Mouse (Mus musculus): Measurements from ENCODE around the gene Clic1. TPM values are rescaled to one million over a fixed set of nuclear protein-coding genes. Genes with fewer than 3 reads are reported as not detected.
A peak's percentile ranks its signal among the peaks of the same experiment; 100 is the strongest.

Clic1 gene
- polyA plus RNA-seq, 1 experiment from 2014 or later = 83.9 TPM

DNA sequence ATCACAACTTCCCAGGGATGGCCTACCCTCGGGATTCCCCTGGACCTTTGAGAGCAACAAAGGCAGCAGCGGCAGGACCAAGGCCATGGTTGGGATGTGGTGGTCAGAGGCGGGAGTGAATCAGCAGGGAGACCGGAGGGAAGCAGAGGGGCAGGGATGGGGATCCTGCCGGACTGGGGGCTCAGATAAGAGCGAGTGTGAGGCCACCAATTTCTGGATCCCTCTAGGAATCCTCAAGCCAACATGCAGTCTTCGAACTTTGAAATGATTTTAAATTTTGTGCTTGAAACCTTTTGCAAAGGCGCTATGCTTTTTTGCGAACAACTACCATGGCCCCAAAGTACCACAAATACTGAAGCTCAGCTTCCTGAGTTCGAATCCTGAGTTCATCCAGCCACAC is 16.3 kb downstream of the Clic1 start, which contains the start of gene Mpig6b:
Gene Mpig6b, minus strand, starts transcription at position 101 of the 400 bp plus-strand sequence.
- peaks cover 7% of the 10 kb centered on the region; the same call in 1 of the 2 replicates for H3K36me3 ChIP-seq (ENCODE audit: control insufficient read depth, insufficient read depth, low read length)
- no peak within 1 kb of the TSS for H3K27ac ChIP-seq (ENCODE audit: low read depth, low read length)
- no peak for ATAC-seq (ENCODE audit: low FRiP score)
- peak within 1 kb of the TSS; percentile 7 for H3K4me3 ChIP-seq (ENCODE audit: low read depth, low read length)
- peak within 1 kb of the TSS; percentile 56 for H3K9ac ChIP-seq (ENCODE audit: low read length)
- 41% methylated on average over 10 of the region's 10 CpGs for WGBS
- H3K4me1 ChIP-seq (ENCODE audit: control insufficient read depth, insufficient read depth, low read length) = peaks cover 15% of the 10 kb centered on the region
- peaks cover 11% of the 10 kb centered on the region for H3K27me3 ChIP-seq (ENCODE audit: control insufficient read depth, insufficient read depth, low read length)
- no peaks in the 10 kb centered on the region for H3K9me3 ChIP-seq (ENCODE audit: control insufficient read depth, low read length)
- H3K4me2 ChIP-seq = peak within 1 kb of the TSS; percentile 40
- DNase-seq (ENCODE audit: low spot score, missing footprints) = no peak

DNA sequence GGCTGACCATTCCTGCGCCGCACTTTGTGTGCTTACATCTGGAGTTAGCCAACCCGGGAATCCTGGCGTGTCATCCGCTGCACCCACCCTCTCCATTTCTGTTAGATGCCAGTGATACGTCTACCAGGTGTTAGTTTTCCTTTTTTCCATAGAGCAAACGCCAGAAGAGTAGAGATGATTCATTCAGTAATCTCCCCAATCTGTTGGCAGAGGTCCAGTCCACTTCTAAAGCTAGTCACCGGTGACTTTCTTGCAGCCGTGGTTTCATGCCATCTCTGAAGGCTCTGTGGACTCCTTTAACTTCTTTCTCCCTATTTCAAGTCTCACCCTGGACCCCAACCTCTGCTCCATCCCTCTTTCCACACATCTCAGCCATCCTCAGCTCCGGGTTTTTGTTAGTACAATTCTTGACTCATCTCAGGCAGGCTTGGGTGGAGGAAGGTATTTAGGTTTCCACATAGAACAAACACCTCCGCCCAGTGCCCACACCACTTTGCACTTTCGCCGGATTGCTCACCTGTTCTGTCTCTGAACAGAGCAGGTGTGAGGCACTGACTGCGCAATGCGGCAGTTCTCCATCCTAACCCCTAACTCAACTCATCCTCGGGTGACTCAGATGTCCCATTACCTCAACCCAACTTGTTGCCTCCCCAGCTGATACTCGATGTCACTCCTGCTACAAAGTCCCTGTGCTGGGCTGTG is 18.6 kb downstream of the Clic1 start:
- Histone ChIP-seq H3K27me3 (ENCODE audit: control insufficient read depth, insufficient read depth, low read length) (peaks cover 11% of the 10 kb centered on the region), H3K27ac (ENCODE audit: low read depth, low read length) (no peak overlapping the region)

DNA sequence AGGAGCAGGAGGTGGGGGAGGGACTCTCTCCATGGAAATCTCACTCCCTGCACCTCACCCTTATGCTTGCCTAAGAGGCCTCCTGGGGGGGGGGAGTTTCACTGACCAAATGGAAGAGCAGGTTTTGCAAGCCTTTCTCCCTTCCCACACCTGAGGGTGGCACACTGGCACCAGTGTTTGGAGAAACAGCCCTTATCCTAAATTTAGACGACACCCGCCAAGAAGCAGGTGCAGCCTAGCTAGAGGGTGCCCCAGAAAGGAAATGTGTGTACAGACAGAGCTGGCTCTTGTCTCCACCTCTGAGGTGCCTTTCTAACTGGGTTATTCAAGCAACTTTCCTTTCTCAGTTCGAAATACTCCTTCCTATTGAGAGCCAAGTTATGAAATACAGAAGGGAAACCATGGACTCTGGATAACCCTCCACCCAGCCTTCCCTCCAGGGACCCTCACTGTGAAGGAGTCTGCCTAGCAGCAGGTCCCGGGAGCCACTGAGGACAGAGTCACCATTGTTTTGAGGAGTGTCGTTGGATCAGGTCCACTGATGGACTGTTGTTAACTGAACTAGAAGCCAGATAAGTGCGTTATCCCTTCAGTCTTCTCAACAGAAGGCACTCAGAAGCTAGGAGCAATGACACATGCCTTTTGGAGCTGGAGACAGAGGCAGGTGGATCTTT is 20.9 kb downstream of the Clic1 start:
- H3K4me2 ChIP-seq = no peak overlapping the region
- H3K9ac ChIP-seq (ENCODE audit: low read length) = no peak overlapping the region
- no peaks in the 10 kb centered on the region; the same call in 1 of the 2 replicates for H3K9me3 ChIP-seq (ENCODE audit: control insufficient read depth, low read length)
- ATAC-seq (ENCODE audit: low FRiP score) (no peak), DNase-seq (ENCODE audit: low spot score, missing footprints) (no peak)
- no peak overlapping the region for H3K4me3 ChIP-seq (ENCODE audit: low read depth, low read length)
- peaks cover 3% of the 10 kb centered on the region for H3K4me1 ChIP-seq (ENCODE audit: control insufficient read depth, insufficient read depth, low read length)
- no peaks in the 10 kb centered on the region for H3K36me3 ChIP-seq (ENCODE audit: control insufficient read depth, insufficient read depth, low read length)
- peaks cover 8% of the 10 kb centered on the region for H3K27me3 ChIP-seq (ENCODE audit: control insufficient read depth, insufficient read depth, low read length)
- WGBS = 66% methylated on average over 6 of the region's 6 CpGs
- H3K27ac ChIP-seq (ENCODE audit: low read depth, low read length) = no peak overlapping the region

More for the DNA sequence above, 18.6 kb downstream of the Clic1 start:
- H3K4me1 ChIP-seq (ENCODE audit: control insufficient read depth, insufficient read depth, low read length) = peaks cover 15% of the 10 kb centered on the region
- no peak overlapping the region for H3K4me3 ChIP-seq (ENCODE audit: low read depth, low read length)
- WGBS = 83% methylated on average over 17 of the region's 17 CpGs
- no peaks in the 10 kb centered on the region for H3K36me3 ChIP-seq (ENCODE audit: control insufficient read depth, insufficient read depth, low read length)
- ATAC-seq (ENCODE audit: low FRiP score) = no peak
- no peak for DNase-seq (ENCODE audit: low spot score, missing footprints)
- no peak overlapping the region for H3K4me2 ChIP-seq
- H3K9ac ChIP-seq (ENCODE audit: low read length) = no peak overlapping the region
- no peaks in the 10 kb centered on the region for H3K9me3 ChIP-seq (ENCODE audit: control insufficient read depth, low read length)

DNA sequence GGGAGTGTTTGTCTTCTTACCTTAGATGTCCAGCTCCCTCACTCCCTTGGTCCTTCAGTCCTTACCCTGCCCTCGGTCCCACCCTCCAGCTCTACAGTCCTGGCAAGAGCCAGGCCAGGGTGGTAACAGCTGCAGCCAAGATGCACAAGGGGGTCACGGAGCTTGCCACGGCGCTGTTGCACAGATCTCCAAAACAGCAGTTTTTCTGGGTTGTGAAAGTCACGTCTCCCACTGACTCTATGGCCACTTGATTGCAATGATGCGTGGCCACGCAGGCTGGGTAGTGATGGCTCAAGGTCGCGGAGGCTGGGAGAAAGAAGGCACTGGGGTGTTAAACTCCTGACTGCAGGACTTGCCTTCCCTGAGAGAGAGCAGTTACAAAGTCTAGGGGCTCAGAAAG is 21.7 kb downstream of the Clic1 start:
- WGBS = 88% methylated on average over 9 of the region's 9 CpGs
- Histone ChIP-seq H3K9me3 (ENCODE audit: control insufficient read depth, low read length) (no peaks in the 10 kb centered on the region; the same call in 1 of the 2 replicates), H3K36me3 (ENCODE audit: control insufficient read depth, insufficient read depth, low read length) (no peaks in the 10 kb centered on the region), H3K27me3 (ENCODE audit: control insufficient read depth, insufficient read depth, low read length) (peaks cover 7% of the 10 kb centered on the region; the same call in 1 of the 2 replicates), H3K27ac (ENCODE audit: low read depth, low read length) (no peak overlapping the region), H3K4me1 (ENCODE audit: control insufficient read depth, insufficient read depth, low read length) (no peaks in the 10 kb centered on the region), H3K9ac (ENCODE audit: low read length) (no peak overlapping the region), H3K4me3 (ENCODE audit: low read depth, low read length) (no peak overlapping the region), H3K4me2 (no peak overlapping the region)
- ATAC-seq (ENCODE audit: low FRiP score) = no peak
- no peak for DNase-seq (ENCODE audit: low spot score, missing footprints)

DNA sequence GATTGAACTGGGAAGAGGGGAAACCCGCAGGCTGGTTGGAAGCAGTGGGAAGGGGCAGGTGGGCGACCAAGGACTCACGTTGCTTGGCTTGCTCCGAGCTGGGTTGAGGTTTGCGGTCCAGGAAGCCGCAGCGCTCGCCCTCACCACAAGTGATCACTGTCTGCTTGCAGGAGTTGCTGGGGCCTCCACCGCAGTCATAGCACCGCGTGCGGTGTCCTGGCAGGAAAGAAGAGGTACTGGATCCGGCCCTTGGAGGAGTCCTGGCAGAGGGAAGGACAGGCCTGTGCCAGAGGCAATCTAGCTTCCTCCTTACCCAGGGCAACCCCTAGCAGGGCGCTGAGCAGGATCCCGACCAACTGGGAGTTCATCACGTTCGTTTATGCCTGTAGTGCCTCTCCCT is 24.3 kb downstream of the Clic1 start:
- Histone ChIP-seq H3K4me2 (no peak overlapping the region), H3K9me3 (ENCODE audit: control insufficient read depth, low read length) (no peaks in the 10 kb centered on the region; the same call in 1 of the 2 replicates), H3K27ac (ENCODE audit: low read depth, low read length) (no peak overlapping the region), H3K4me1 (ENCODE audit: control insufficient read depth, insufficient read depth, low read length) (peaks cover 11% of the 10 kb centered on the region; the same call in 1 of the 2 replicates), H3K4me3 (ENCODE audit: low read depth, low read length) (no peak overlapping the region), H3K36me3 (ENCODE audit: control insufficient read depth, insufficient read depth, low read length) (no peaks in the 10 kb centered on the region), H3K9ac (ENCODE audit: low read length) (no peak overlapping the region), H3K27me3 (ENCODE audit: control insufficient read depth, insufficient read depth, low read length) (no peaks in the 10 kb centered on the region)
- DNase-seq (ENCODE audit: low spot score, missing footprints) (peak; percentile 59), ATAC-seq (ENCODE audit: low FRiP score) (no peak)
- 61% methylated on average over 17 of the region's 17 CpGs for WGBS

DNA sequence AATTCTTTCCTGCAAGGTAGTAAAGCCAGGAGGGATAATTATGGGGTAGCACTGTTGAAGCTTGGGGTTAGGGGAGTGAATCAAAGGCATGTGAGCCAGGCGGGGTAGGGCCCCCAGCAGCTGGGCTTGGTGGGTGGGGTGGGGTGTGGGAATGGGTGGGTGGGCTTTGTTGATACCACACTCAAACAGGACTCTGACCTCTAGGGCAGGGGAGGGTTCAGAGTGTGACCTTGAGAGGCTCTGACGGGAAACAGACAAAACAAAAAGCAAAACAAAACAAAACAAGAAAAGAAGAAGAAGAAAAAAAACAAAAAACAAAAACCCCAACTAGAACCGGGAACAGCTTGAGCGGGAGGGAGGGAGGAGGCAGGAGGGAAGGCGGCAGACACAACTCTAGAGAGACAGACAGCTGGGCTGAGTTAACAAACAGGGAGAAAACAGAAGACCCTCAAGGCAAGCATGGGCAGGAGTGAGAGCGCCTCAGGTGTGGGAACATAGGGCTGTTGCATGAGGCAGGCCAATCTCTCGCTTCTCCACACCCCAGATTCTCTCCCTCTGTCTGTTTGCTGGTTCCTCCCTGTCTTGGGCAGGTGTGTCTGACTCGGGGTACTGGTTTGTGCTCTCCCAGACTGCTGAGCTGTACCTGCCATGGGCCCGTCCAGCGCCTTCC is 26.9 kb downstream of the Clic1 start, which contains the start of gene Ly6g6e:
Gene Ly6g6e, plus strand, starts transcription at position 396 of the 670 bp plus-strand sequence.
- 33% methylated on average over 10 of the region's 10 CpGs for WGBS
- peak within 1 kb of the TSS; percentile 65 for H3K9ac ChIP-seq (ENCODE audit: low read length)
- no peaks in the 10 kb centered on the region; the same call in 1 of the 2 replicates for H3K9me3 ChIP-seq (ENCODE audit: control insufficient read depth, low read length)
- H3K36me3 ChIP-seq (ENCODE audit: control insufficient read depth, insufficient read depth, low read length) = no peaks in the 10 kb centered on the region
- no peak for ATAC-seq (ENCODE audit: low FRiP score)
- H3K4me3 ChIP-seq (ENCODE audit: low read depth, low read length) = peak within 1 kb of the TSS; percentile 18; the same call in 1 of the 2 replicates
- peaks cover 11% of the 10 kb centered on the region; the same call in 1 of the 2 replicates for H3K4me1 ChIP-seq (ENCODE audit: control insufficient read depth, insufficient read depth, low read length)
- DNase-seq (ENCODE audit: low spot score, missing footprints) = peak; percentile 81
- peak within 1 kb of the TSS; percentile 46 for H3K4me2 ChIP-seq
- H3K27ac ChIP-seq (ENCODE audit: low read depth, low read length) = no peak within 1 kb of the TSS
- no peaks in the 10 kb centered on the region for H3K27me3 ChIP-seq (ENCODE audit: control insufficient read depth, insufficient read depth, low read length)

DNA sequence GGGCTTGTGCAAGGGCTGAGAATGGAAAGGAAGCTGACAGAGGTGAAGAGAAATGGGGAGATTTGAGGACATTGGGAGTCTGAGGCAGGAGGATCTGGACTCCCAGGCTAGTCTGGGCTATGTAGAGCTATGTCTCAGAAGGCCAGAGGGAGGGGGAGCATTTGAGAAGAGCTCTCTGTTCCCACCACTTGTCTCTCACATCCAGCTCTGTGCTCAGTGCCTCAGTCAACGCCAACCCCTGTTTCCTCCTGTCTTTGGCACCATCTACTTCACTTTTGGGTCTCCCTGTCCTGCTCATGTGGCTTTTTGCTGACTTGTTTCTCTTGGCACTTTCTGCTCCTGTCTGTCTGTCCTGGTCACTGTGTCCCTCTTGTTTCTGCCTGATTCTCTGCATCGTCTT is 27.5 kb downstream of the Clic1 start:
- Histone ChIP-seq H3K9me3 (ENCODE audit: control insufficient read depth, low read length) (no peaks in the 10 kb centered on the region; the same call in 1 of the 2 replicates), H3K4me1 (ENCODE audit: control insufficient read depth, insufficient read depth, low read length) (peaks cover 11% of the 10 kb centered on the region; the same call in 1 of the 2 replicates), H3K36me3 (ENCODE audit: control insufficient read depth, insufficient read depth, low read length) (no peaks in the 10 kb centered on the region), H3K27ac (ENCODE audit: low read depth, low read length) (no peak overlapping the region), H3K4me2 (peak overlapping the region; percentile 46), H3K27me3 (ENCODE audit: control insufficient read depth, insufficient read depth, low read length) (no peaks in the 10 kb centered on the region), H3K9ac (ENCODE audit: low read length) (peak overlapping the region; percentile 65), H3K4me3 (ENCODE audit: low read depth, low read length) (no peak overlapping the region)
- DNase-seq (ENCODE audit: low spot score, missing footprints) = no peak
- 47% methylated on average over 2 of the region's 2 CpGs for WGBS
- no peak for ATAC-seq (ENCODE audit: low FRiP score)

DNA sequence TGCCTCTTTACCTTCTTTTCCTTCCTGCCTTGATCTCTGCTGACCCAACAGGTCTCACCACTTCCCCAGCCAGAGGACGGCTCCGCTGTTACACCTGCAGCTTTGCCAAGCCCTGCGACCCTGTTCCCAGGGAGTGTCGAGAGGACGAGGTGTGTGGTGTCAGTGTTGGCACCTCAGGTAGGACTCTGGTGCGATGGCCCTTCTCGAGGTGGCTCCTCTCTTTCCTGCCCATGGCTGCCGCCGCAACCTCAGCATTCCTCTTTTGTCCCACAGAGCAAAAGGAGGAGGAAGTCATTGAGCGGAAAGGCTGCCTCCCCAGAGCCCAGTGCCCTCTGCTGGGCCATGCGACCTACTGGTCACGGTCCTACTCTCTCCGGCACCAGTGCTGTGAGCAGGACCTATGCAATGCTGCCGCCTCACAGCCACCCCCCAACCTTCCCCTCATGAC is 28.0 kb downstream of the Clic1 start, which contains the start of gene Ly6g6d:
Gene Ly6g6d, minus strand, starts transcription at position 280 of the 448 bp plus-strand sequence.
- H3K4me3 ChIP-seq (ENCODE audit: low read depth, low read length) = peak within 1 kb of the TSS; percentile 18; the same call in 1 of the 2 replicates
- no peaks in the 10 kb centered on the region for H3K36me3 ChIP-seq (ENCODE audit: control insufficient read depth, insufficient read depth, low read length)

More for the DNA sequence above, 28.0 kb downstream of the Clic1 start, which contains the start of gene Ly6g6d:
- Histone ChIP-seq H3K27me3 (ENCODE audit: control insufficient read depth, insufficient read depth, low read length) (no peaks in the 10 kb centered on the region), H3K9ac (ENCODE audit: low read length) (peak within 1 kb of the TSS; percentile 65), H3K9me3 (ENCODE audit: control insufficient read depth, low read length) (no peaks in the 10 kb centered on the region; the same call in 1 of the 2 replicates), H3K4me1 (ENCODE audit: control insufficient read depth, insufficient read depth, low read length) (peaks cover 11% of the 10 kb centered on the region; the same call in 1 of the 2 replicates), H3K4me2 (peak within 1 kb of the TSS; percentile 46), H3K27ac (ENCODE audit: low read depth, low read length) (no peak within 1 kb of the TSS)
- WGBS = 12% methylated on average over 12 of the region's 14 CpGs
- DNase-seq (ENCODE audit: low spot score, missing footprints) (peak; percentile 90), ATAC-seq (ENCODE audit: low FRiP score) (0 out of 2 replicates have a peak, but pooled peaks have one; percentile 33)
